Mouse (Mus musculus) liver, embryonic 11.5 days (tissue): ENCODE data around the gene Gm45021. TPM values are rescaled to one million over a fixed set of nuclear protein-coding genes. Genes with fewer than 3 reads are reported as not detected.

Experiments used
- ATAC-seq: fragments of 200-750 bp; cut with Nextera tagmentation; replicated peaks from 2 replicates; pipeline ENCODE4 v1.8.0; 2017; ENCODE audit warnings: moderate number of reproducible peaks, mild to moderate bottlenecking, moderate TSS enrichment, moderate library complexity; ENCODE audit not compliant: low FRiP score
- DNase-seq: peaks from one replicate; pipeline ENCODE4 v3.0.0-alpha.2; 2017; ENCODE audit warnings: low spot score
- H3K27ac ChIP-seq: fragments of 300-500 bp; sonication (generic); 2 replicates; pipeline ENCODE4 v1.5.1; 2014; ENCODE audit warnings: mild to moderate bottlenecking, low read depth, low read length, control low read depth
- H3K27me3 ChIP-seq: fragments of 300-500 bp; sonication (generic); replicated peaks from 2 replicates; pipeline ENCODE4 v1.6.1; 2014; ENCODE audit warnings: low read length, mixed read lengths; ENCODE audit not compliant: control insufficient read depth, insufficient read depth
- H3K36me3 ChIP-seq: fragments of 300-500 bp; sonication (generic); 2 replicates; pipeline ENCODE4 v1.6.1; 2014; ENCODE audit warnings: mild to moderate bottlenecking, low read length, moderate library complexity, mixed read lengths; ENCODE audit not compliant: control insufficient read depth, insufficient read depth
- H3K4me1 ChIP-seq: fragments of 300-500 bp; sonication (generic); replicated peaks from 2 replicates; pipeline ENCODE4 v1.6.1; 2014; ENCODE audit warnings: low read length, mixed read lengths; ENCODE audit not compliant: control insufficient read depth, insufficient read depth
- H3K4me2 ChIP-seq: fragments of 300-500 bp; sonication (generic); 2 replicates; pipeline ENCODE4 v1.6.1; 2014; ENCODE audit warnings: mild to moderate bottlenecking, control low read depth, moderate library complexity
- H3K4me3 ChIP-seq: fragments of 300-500 bp; sonication (generic); 2 replicates; pipeline ENCODE4 v1.5.1; 2014; ENCODE audit warnings: low read depth, low read length, control low read depth
- H3K9ac ChIP-seq: fragments of 300-500 bp; sonication (generic); 2 replicates; pipeline ENCODE4 v1.6.1; 2014; ENCODE audit warnings: low read depth, low read length, control low read depth
- H3K9me3 ChIP-seq: fragments of 300-500 bp; sonication (generic); 2 replicates; pipeline ENCODE4 v1.6.1; 2016; ENCODE audit warnings: low read length, inconsistent platforms, mixed read lengths; ENCODE audit not compliant: control insufficient read depth
- WGBS: fragments of 180-500 bp; shearing (Covaris S2); extraction: QIAGEN DNeasy Blood & Tissue Kit; methylation state at CpG from one replicate; pipeline ENCODE4 v1.1.7; 2014; 5-methylcytosine and 5-hydroxymethylcytosine counted together
- polyA plus RNA-seq: library from polyadenylated mRNA; unstranded; fragments of >200 nt; fragmentation: Nextera tagmentation; extraction: Ambion mirVana; gene quantifications from 2 replicates; pipeline ENCODE4 v1.2.1, GENCODE M21; 2014

Gm45021 gene
- polyA plus RNA-seq, 1 experiment from 2014 or later, result not detected

- DNase-seq (peak; percentile 48), ATAC-seq (no peak)
- Histone ChIP-seq H3K4me3 (no peak overlapping the region), H3K36me3 (no peaks in the 10 kb centered on the region), H3K4me2 (no peak overlapping the region), H3K27me3 (no peaks in the 10 kb centered on the region), H3K9me3 (no peaks in the 10 kb centered on the region), H3K4me1 (peaks cover 2% of the 10 kb centered on the region; the same call in 1 of the 2 replicates), H3K9ac (no peak overlapping the region), H3K27ac (no peak overlapping the region)
- 25% methylated on average over 4 of the region's 4 CpGs for WGBS
Measured at GRCm38 (mm10) chr6:48552918-48553317, 36.5 kb upstream of the Gm45021 start.

- Histone ChIP-seq H3K9me3 (no peaks in the 10 kb centered on the region), H3K27me3 (no peaks in the 10 kb centered on the region), H3K9ac (peak overlapping the region; percentile 64; the same call in 1 of the 2 replicates), H3K4me1 (peaks cover 2% of the 10 kb centered on the region; the same call in 1 of the 2 replicates), H3K4me3 (peak overlapping the region; percentile 43), H3K27ac (peak overlapping the region; percentile 8; the same call in 1 of the 2 replicates), H3K36me3 (no peaks in the 10 kb centered on the region), H3K4me2 (peak overlapping the region; percentile 74)
- 82% methylated on average over 4 of the region's 4 CpGs for WGBS
- DNase-seq (no peak), ATAC-seq (no peak)
Measured at GRCm38 (mm10) chr6:48553819-48554218, 35.6 kb upstream of the Gm45021 start.

- Histone ChIP-seq H3K27ac (peak within 1 kb of the TSS; percentile 68; the same call in 1 of the 2 replicates), H3K27me3 (no peaks in the 10 kb centered on the region), H3K4me1 (peaks cover 2% of the 10 kb centered on the region; the same call in 1 of the 2 replicates), H3K36me3 (no peaks in the 10 kb centered on the region), H3K9ac (peak within 1 kb of the TSS; percentile 64), H3K4me3 (peak within 1 kb of the TSS; percentile 43), H3K4me2 (peak within 1 kb of the TSS; percentile 74), H3K9me3 (no peaks in the 10 kb centered on the region)
- DNase-seq (peak; percentile 89), ATAC-seq (peak; percentile 90)
- under 1% methylated on average over 39 of the region's 39 CpGs for WGBS
Measured at GRCm38 (mm10) chr6:48554280-48555103, 34.9 kb upstream of the Gm45021 start, which contains the start of gene Lrrc61. TSS of gene Lrrc61 (plus strand) at chr6:48554796.

- WGBS, result 40% methylated on average over 13 of the region's 14 CpGs
- Histone ChIP-seq H3K27me3 (no peaks in the 10 kb centered on the region), H3K4me3 (peak overlapping the region; percentile 43), H3K4me2 (peak overlapping the region; percentile 74), H3K4me1 (peaks cover 2% of the 10 kb centered on the region; the same call in 1 of the 2 replicates), H3K9ac (peak overlapping the region; percentile 64), H3K36me3 (no peaks in the 10 kb centered on the region), H3K9me3 (no peaks in the 10 kb centered on the region), H3K27ac (peak overlapping the region; percentile 68; the same call in 1 of the 2 replicates)
- ATAC-seq (peak; percentile 64), DNase-seq (peak; percentile 40)
Measured at GRCm38 (mm10) chr6:48555104-48555890, 34.1 kb upstream of the Gm45021 start.

GRCm38 (mm10) chr6:48555956-48556355, 33.5 kb upstream of the Gm45021 start:
- Histone ChIP-seq H3K4me3 (no peak overlapping the region), H3K4me1 (peaks cover 2% of the 10 kb centered on the region; the same call in 1 of the 2 replicates), H3K27me3 (no peaks in the 10 kb centered on the region), H3K9me3 (no peaks in the 10 kb centered on the region), H3K4me2 (peak overlapping the region; percentile 74; the same call in 1 of the 2 replicates), H3K36me3 (no peaks in the 10 kb centered on the region), H3K27ac (no peak overlapping the region), H3K9ac (no peak overlapping the region)
- WGBS, result 94% methylated on average over 3 of the region's 3 CpGs
- no peak for ATAC-seq
- DNase-seq, result no peak

GRCm38 (mm10) chr6:48565693-48566310, 23.6 kb upstream of the Gm45021 start:
- Histone ChIP-seq H3K4me1 (no peaks in the 10 kb centered on the region), H3K27me3 (no peaks in the 10 kb centered on the region), H3K9ac (no peak overlapping the region), H3K36me3 (0 out of 2 replicates have a peak, but pooled peaks cover 4% of the 10 kb centered on the region), H3K9me3 (no peaks in the 10 kb centered on the region), H3K27ac (no peak overlapping the region), H3K4me2 (no peak overlapping the region), H3K4me3 (no peak overlapping the region)
- DNase-seq (no peak), ATAC-seq (no peak)
- 83% methylated on average over 4 of the region's 4 CpGs for WGBS

- Histone ChIP-seq H3K27me3 (no peaks in the 10 kb centered on the region), H3K4me1 (no peaks in the 10 kb centered on the region), H3K4me2 (no peak overlapping the region), H3K9ac (no peak overlapping the region), H3K36me3 (0 out of 2 replicates have a peak, but pooled peaks cover 4% of the 10 kb centered on the region), H3K9me3 (no peaks in the 10 kb centered on the region), H3K4me3 (no peak overlapping the region), H3K27ac (no peak overlapping the region)
- ATAC-seq (no peak), DNase-seq (no peak)
- 79% methylated on average over 5 of the region's 5 CpGs for WGBS
Measured at GRCm38 (mm10) chr6:48566312-48566711, 23.1 kb upstream of the Gm45021 start.
